Mouse (Mus musculus) neutrophil, adult 5-6 weeks (primary cell): ENCODE data around the gene Grwd1. TPM values are rescaled to one million over a fixed set of nuclear protein-coding genes. Genes with fewer than 3 reads are reported as not detected.

Source experiments
- ATAC-seq: fragments of 151-379, 151-347 bp; 2 replicates; pipeline ENCODE4 v1.8.0; 2017; ENCODE audit warnings: mild to moderate bottlenecking, moderate TSS enrichment; ENCODE audit not compliant: insufficient number of reproducible peaks, poor library complexity, low FRiP score, severe bottlenecking; ENCODE audit errors: extremely low read depth
- total RNA-seq: library from RNA; stranded (forward); fragments of 200-1000 nt; gene quantifications from 2 replicates; pipeline ENCODE4 v1.2.3, GENCODE M21; 2017

Gene Grwd1
- total RNA-seq, 1 experiment from 2014 or later: 7.2 TPM

DNA sequence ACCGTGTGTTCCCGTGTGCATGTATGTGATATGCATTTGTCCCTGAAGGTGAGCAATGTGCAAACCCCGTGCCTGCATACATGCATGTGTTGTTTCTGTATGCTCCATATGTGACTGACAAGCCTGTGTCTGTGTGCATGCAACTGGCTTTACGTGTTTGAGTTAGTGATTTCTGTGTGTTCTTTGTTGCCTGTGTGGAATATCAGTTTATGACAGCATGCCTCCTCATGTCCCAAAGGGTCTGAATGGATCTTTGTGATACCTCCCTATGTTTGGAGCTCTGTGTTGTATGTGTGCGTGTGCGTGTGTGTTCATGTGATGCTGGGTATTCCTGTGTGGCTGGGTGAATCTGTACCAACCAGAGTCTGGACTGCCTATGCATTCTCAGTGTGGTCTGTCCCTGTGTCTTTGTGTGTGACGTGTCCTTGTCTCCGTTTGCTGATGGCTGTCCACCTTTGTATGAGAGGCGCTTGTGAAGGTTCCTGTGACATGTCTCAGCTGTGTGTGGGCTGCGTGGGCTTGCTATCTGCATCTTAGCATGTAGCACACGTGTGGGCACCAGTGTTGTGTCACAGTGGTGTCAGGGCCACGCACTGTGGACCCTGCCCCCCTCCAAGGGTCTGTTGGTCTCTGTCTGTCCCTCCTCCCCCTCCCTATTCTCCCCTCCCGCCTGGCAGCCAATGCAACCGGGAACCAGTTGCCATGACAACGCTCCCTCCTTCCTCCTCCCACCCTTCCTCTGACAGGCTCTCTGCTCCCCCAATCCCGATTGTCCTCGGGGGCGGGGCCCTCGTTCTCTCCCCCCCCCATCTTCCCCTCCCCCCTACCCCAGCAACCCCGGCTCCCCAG is 46.0 kb downstream of the Grwd1 start, which contains the start of gene Sult2b1:
Gene Sult2b1, minus strand, starts transcription at position 146 of the 849 bp plus-strand sequence.
- no peak for ATAC-seq

DNA sequence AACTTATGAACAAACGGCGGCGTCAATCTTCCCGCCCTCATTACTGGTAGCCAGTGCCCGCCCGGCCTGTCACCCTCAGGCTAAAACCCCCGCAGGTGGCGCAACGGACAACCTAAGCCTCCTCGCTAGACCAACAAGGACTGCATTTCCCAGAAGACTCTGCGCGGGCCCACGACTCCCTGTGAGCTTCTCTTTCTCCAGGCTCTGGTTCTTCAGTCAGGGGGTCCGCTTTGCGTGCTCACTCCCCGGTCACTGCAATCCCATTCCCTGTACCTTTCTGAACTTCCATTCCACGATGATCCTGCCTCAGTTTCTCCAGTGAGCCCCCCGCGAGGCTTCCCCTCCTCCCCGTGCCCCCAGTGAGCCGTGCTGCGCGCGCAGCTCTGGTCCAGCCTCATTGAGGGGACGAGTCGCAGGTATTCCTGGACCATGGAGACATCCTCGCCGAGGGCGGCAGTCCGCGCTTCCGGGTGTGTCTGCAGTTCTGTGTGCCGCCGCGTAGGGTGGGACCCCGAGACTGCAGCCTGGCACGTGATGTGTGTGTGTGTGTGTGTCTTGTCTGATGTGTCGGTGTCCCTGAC is 47.1 kb downstream of the Grwd1 start, which contains the start of gene Lmtk3:
Gene Lmtk3, plus strand, starts transcription at position 228 of the 581 bp plus-strand sequence.
- no peak; the same call in 1 of the 2 replicates for ATAC-seq

GRCm38 (mm10) chr7:45782271-45782670 is 48.5 kb downstream of the Grwd1 start:
- ATAC-seq: no peak

DNA sequence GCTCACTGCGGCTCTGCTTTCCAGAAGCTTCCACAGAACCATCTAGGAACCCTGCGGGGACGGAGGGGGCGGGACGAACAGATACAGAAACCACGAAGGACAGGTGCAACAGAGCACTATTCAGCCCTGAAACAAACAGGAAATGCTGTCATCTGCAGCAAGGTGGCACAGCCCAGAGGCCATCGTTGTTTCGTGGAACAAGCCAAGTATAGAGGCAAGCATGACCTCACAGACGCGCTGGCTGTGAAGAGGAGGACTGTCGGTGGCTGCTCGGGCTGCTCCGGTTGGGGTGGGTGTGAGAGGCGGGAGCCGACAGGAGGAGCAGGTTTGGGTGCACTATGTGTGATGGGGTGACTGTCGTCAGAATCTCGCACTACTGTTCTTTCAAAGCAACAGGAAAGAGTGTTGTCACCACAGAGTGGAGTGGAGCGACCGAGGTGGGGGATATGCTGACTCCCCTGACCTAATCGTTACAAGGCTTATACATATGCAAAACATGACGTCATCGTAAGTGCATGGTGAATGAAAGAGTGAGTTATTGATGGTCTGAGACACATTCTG is 51.6 kb downstream of the Grwd1 start:
- ATAC-seq: peak; percentile 59

DNA sequence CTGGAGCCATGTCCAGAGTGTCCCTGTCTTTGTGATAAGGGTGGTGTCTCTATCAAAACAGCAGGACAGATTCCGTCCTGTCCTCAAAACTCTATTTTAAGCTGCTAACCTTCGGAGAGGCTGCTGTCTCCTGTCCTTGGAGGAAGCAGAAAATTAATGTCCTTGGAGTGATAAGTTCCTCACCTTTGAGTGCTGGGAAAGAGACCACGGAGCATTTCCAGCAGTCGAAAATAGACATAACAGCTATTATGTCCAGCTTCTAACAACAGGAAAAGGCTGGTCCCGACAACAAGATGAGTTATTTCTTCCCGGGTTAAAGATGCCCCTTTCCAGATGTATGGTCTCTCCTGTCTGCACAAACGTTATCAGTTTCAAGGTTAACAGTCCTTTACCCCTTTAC is 55.5 kb downstream of the Grwd1 start:
- no peak for ATAC-seq

Other genes with a start within 250 kb of the Grwd1 start
- not detected in 2 replicates for gene Fgf21, start 215.5 kb downstream of the Grwd1 start, total RNA-seq
- not detected in 2 replicates for gene Fut1, start 213.7 kb downstream of the Grwd1 start, total RNA-seq
- gene Izumo1, start 209.1 kb downstream of the Grwd1 start, total RNA-seq: not detected in 2 replicates
- 2.4 and 2.8 TPM in 2 replicates for gene Rasip1, start 203.5 kb downstream of the Grwd1 start, total RNA-seq
- 1.0 TPM in 1 of 2 replicates, not detected in the other for gene Mamstr, start 191.0 kb downstream of the Grwd1 start, total RNA-seq
- 0.25 and 0.35 TPM in 2 replicates for gene Fut2, start 164.6 kb downstream of the Grwd1 start, total RNA-seq
- gene Ntn5, start 146.9 kb downstream of the Grwd1 start, total RNA-seq: not detected in 2 replicates
- 0.23 TPM in 1 of 2 replicates, not detected in the other for gene Sec1, start 136.5 kb downstream of the Grwd1 start, total RNA-seq
- gene Car11, start 131.1 kb downstream of the Grwd1 start, total RNA-seq: not detected in 2 replicates
- gene Dbp, start 125.9 kb downstream of the Grwd1 start, total RNA-seq: 12.1 and 18.4 TPM in 2 replicates
- 797 and 936 TPM in 2 replicates for gene Rpl18, start 115.5 kb downstream of the Grwd1 start, total RNA-seq
- 25.5 and 27.4 TPM in 2 replicates for gene Sphk2, start 112.9 kb downstream of the Grwd1 start, total RNA-seq
- 3.0 and 3.2 TPM in 2 replicates for gene Fam83e, start 109.7 kb downstream of the Grwd1 start, total RNA-seq
- gene Spaca4, start 105.1 kb downstream of the Grwd1 start, total RNA-seq: not detected in 2 replicates
- gene Lmtk3, start 47.2 kb downstream of the Grwd1 start, total RNA-seq: not detected in 2 replicates
- gene Sult2b1, start 46.3 kb downstream of the Grwd1 start, total RNA-seq: 0.49 TPM in 1 of 2 replicates, not detected in the other
- 79.6 and 94.0 TPM in 2 replicates for gene Cyth2, start 16.4 kb downstream of the Grwd1 start, total RNA-seq
- 0.23 TPM in 1 of 2 replicates, not detected in the other for gene Kcnj14, start 6.2 kb downstream of the Grwd1 start, total RNA-seq
- gene Kdelr1, start 41.8 kb upstream of the Grwd1 start, total RNA-seq: 44.6 and 57.7 TPM in 2 replicates
- gene Grin2d, start 47.4 kb upstream of the Grwd1 start, total RNA-seq: 0.12 TPM in 1 of 2 replicates, not detected in the other
- not detected in 2 replicates for gene Syngr4, start 65.8 kb upstream of the Grwd1 start, total RNA-seq
- 5.0 and 11.2 TPM in 2 replicates for gene Tmem143, start 66.0 kb upstream of the Grwd1 start, total RNA-seq
- 176 and 192 TPM in 2 replicates for gene Emp3, start 90.5 kb upstream of the Grwd1 start, total RNA-seq
- gene Ccdc114, start 93.1 kb upstream of the Grwd1 start, total RNA-seq: 14.1 and 15.8 TPM in 2 replicates
- not detected in 2 replicates for gene Abcc6, start 199.4 kb upstream of the Grwd1 start, total RNA-seq
- gene Nomo1, start 202.8 kb upstream of the Grwd1 start, total RNA-seq: 29.1 and 29.7 TPM in 2 replicates